Mouse (Mus musculus) liver, postnatal 0 days (tissue): ENCODE measurements around the gene Hist1h2bf.

Experiments used
- CTCF ChIP-seq: sonication (generic); IDR thresholded peaks from 2 replicates; pipeline ENCODE4 v1.5.1; 2016; ENCODE audit warnings: antibody characterized with exemption, low read depth
- EP300 ChIP-seq: IDR thresholded peaks from 2 replicates; pipeline ENCODE4 v1.6.1; 2016; ENCODE audit warnings: antibody characterized with exemption, low read depth, mild to moderate bottlenecking

- TF ChIP-seq EP300 (peak; percentile 73), CTCF (peak; percentile 69)
These were observed 11.1 kb downstream of the Hist1h2bf start for GRCm38 (mm10) chr13:23562699-23563462.
